Mouse (Mus musculus): ENCODE results near the gene H2-Oa.
A peak's percentile ranks its signal among the peaks of the same experiment; 100 is the strongest.

H2-Oa gene

DNA sequence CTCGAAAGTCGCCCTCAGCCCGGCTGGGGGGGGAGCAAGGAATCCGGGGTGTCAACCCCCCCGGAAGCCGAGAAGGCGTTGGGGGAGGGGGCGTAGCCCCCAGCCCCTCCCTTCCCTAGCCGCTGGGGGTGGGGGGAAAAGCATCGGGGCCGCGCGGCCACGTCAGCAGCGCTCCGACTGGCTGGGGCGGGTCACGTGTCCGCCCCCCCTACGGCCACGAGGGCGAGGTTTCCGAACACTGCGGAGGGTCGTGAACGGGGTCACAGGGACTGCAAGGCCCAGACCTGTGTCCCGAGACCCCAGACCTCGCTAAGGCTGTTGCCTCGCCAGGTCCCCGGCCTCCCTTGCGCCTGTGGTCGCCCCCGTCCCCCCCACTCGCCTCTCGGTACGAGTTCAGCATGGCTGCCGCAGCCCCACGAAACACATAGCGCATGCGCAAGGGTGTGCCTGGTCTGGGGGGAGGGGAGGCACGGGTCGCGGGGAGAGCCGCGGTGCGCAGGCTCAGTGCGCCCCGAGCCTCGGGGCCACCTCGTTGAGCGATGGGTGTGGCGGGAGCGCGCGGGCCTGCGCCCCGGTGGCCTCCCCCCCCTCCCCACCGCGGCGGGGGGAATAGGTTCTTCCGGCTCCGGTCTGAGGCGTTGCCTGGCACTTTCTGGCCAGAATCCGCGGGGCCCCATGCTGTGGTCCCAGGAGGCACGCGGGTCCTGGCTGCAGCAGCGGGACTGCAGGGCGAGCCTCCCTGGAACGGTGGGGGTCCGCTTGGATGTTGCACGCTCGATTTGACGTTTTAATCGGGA, 30.2 kb downstream of the H2-Oa start, which contains the start of gene Brd2:
Gene Brd2, minus strand, starts transcription at position 447 of the 797 bp plus-strand sequence.
- peak; percentile 95 for DNase-seq (ENCODE audit: low spot score)

DNA sequence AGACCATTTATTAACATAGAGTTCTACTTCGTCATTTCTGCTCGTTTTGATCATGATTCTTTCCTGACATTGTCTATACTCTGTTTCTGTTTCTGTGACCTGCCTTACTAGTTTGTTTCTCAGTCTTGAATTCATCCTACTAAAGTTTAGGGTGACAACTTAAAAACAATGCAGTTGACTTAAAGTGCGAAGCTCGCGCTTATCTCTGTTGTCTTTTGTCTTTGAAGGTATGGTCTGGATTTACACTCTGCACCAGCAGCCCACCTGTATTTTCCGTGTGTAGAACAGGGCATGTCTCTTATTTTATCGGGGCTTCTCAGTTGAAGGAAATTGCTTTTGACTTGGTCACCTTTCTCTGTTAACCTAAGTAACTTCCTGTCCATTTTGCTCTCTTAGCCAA, 31.0 kb downstream of the H2-Oa start:
- no peak for DNase-seq (ENCODE audit: low spot score)

DNA sequence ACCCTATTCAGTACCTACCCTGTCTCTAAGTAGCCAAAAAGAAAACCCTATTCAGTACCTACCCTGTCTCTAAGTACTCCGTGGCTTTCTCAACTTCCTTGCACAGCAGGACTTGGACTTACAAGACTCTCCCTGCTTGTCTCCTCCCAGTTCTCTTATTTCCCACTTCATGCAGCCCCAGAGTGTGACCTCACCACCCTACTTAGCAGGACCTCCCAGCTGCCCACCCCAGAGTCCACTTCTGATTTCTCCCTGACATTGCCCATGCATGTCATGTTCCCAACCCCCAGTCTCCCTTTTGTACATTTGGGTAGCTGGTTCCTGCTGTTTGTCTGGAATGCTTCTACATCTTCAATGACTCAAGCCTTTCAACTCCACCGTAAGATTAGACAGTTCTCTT, 31.4 kb downstream of the H2-Oa start:
- no peak for DNase-seq (ENCODE audit: low spot score)

DNA sequence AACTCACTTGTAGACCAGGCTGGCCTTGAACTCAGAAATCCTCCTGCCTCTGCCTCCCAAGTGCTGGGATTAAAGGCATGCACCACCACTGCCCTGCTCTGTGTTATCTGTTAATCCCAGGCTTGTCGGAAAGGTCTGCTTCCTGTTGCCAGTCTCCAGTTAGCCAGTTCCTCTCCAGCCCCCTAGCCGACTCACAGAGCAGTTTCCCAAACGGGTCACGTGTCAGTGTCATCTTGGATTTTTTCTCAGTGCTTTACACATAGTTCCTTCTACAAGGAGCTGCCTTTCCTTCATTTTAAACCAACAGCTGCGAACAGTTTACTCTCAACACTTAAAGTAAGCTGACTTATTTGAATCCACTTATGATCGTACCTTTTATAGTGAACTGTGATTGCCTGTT, 32.5 kb downstream of the H2-Oa start:
- DNase-seq (ENCODE audit: low spot score) = no peak

DNA sequence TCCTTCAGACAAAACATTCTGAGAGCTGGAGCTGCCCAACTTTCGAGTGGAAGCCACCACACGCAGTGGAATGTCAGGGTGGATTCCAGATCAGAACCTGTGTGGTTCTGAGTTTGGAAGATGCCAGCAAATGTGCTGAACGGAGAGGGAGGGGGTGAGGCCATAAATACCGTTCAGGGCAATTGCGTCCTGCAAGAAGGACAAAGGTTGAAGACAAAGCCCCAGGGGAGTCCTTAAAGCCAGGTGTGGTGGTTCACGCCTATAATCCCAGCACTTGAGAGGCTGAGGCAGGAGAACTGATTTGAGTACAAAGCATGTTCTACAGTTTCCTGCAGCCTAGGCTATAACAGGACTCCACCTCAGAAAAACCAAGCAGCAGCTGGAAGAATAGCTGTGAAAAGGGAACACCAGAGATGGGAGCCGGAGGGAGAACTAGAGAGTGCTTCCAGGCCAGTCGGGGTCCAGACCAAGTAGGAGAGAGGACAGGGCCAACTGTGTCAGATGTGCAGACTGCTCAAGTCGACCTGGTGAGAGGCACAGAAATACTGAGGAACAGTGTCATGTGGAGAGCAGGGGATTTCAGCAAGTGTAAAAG, 34.8 kb downstream of the H2-Oa start:
- DNase-seq (ENCODE audit: low spot score) = no peak

DNA sequence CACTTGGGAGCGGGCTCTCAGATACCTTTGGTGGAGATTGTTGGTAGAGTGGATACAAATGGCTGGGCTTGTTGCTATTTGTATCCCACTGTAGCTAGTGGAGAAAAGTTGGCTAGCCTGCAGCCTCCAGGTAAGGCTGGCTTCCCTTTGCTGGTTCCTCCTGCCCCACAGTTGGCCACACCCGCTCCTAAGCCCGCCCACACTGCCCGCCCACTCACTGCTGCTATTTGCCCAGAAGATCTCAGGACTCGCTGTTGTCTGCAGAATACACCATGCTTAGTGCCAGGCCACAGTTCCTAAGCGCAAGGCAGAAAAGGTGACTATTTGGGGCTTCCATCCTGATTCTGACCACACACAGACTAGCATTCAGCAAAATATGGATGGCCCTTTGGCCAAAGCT, 35.3 kb downstream of the H2-Oa start:
- DNase-seq (ENCODE audit: low spot score) = no peak

DNA sequence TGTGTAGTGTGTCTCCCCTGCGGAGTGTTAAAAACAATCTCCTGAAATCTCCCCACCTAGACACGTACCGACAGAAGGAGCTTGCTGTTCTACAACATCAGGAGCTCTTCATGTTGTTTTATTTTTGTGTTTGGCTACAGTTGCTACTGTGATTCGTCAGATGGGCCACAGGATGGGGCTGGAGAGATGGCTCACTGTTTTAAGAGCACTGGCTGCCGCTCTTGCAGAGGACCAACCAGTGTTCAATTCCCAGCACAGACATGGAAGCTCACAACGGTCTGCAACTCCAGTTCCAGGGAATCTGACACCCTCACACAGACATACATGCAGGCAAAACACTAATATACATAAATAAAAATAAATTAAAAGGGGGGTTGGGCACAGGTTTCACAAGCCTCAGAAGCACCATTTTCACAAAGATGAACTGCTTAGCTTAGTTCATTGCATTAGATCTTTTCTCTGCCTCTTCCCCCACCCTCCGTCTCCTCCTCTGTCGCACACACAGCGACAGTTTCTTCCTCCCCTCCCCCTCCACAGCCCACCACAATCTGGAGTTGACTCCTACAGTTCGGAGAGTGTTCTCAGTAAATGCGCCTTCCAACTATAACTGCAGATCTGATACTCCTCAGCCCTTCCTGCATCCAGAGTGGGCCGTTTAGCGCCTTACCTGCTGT, 36.3 kb downstream of the H2-Oa start:
- DNase-seq (ENCODE audit: low spot score) = no peak

DNA sequence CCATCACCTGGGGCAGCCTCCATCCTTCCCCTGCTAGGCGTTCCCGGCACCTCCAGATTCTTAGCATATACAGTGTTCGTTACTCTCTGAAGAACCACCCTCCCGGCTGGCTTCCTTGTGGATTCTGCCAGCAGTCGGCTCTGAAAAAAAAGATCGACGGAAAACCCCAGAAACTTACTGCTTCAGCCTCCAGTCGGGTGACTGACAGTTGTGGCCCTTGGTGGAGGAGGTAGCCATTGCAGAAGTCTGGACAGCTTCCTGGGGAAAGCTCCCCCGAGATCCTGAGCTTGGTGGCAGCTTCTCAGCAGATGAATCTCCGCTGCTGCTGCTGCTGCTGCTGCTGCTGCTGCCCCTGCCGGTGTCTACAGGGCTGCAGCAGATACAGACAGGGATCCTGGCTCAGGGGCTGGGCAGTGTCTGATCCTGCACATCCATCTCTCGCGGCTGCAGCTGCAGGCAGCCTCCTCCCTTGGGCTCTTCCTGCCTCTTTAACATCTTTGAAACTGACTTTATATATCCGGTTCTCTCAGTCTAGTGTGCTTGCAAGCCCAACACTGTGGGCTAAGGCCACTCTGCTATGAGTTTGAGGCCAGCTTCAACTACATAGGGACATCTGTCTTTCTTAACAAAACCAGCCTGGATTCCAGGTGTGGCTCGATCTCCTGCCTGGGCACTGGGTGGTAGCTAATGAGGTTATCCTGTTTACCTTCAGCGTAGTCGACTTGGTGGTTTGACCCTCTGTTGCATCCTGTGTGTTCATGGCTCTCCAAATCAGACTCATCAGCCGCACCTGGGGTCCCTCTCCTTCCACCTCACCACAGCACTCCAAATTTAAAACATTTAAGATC, 37.0 kb downstream of the H2-Oa start:
- no peak for DNase-seq (ENCODE audit: low spot score)

DNA sequence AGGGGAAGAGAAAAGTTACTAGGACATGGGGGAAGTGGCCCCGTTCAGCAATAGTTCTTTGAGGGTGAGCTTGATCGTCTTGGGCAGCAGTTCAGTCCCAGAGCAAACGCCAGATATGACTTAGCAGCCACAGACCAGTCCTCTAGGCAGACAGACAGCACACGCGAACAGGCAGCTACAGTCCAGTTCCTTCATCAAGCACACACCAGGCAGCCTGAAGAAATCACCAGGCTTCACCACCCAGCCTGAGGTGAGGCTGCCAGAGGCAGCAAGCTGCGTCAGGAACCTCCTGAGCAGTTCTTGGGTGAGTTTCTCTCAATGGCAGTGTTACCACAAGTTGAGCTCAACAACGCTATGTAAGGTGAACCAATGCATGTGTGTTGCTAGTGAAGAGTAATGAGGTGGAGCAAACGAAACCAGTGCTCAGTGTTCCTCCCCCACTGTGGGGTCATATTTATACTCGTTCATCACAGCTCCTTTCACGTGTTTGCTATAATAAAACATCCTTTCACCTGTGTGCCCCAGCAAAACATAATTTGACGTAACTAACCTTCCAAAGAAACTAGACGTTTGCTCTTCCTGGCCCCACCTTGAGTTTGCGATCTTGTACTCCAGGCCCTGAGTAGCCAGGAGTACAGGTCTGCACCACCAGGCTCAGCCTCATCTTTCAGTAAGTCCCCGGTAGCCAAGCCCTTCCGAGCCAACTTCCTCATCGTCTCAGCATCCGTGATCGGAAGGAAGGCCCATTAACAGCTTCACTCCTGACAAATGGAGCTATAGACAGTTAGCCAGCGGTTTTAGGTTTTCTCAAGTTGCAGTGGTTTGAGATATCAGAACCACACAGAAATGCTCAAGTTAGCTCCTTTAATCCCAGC, 38.2 kb downstream of the H2-Oa start:
- no peak for DNase-seq (ENCODE audit: low spot score)

DNA sequence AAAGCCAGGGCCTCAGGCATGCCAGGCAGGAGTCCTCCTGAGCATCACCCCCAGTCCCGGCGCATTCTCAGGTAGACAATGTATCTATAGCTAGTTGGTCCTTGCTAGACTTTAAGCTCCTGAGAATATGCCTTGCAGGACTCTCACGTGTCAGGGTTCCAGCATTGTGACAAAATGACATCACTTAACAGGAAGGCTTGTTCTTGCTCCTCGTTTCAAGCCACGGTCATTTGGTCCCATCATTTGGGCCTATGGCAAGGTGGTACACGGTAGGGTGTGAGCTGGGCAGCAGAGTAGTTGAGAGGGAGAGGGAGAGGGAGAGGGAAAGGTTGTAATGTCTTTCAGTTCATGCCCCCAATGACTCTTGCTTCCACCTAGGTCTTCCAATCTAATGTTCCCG, 39.8 kb downstream of the H2-Oa start:
- DNase-seq (ENCODE audit: low spot score) = no peak

DNA sequence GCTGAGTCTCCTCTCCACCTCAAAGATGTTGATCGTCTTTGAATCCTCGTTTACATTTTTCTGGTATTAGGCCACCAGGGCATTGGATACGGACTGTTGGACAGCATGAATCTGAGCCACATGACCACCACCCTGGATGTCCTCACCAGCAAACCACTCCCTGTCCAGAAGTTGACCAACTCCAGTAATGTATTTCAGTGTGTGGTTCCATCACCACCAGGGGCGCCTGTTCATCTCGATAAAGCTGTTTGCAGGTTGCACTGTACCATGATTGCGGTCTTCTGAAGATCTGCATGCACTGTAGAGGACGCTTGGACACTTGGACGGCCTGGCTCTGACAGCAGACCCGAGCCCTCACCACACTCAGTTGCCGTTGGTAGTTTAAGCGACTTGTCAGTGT, 41.1 kb downstream of the H2-Oa start:
- DNase-seq (ENCODE audit: low spot score) = no peak

DNA sequence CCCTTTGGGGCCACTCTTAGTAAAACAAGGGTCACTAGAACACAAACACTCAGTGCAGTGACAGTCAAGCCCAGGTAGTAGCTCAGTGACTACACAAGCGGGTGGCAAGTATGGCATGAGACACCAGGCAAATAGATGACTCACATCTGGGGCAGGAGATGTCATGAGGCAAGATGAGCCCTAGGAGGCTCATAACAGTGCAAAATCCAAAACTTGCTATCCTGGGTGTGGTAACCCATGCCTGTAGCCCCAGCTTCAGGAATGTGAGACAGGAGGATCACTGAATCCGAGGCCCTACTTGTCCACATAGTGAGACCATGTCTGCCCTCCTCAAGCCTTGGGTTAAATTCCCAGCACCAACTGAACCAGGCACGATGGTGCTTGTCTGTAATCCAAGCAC, 42.3 kb downstream of the H2-Oa start:
- DNase-seq (ENCODE audit: low spot score) = no peak

DNA sequence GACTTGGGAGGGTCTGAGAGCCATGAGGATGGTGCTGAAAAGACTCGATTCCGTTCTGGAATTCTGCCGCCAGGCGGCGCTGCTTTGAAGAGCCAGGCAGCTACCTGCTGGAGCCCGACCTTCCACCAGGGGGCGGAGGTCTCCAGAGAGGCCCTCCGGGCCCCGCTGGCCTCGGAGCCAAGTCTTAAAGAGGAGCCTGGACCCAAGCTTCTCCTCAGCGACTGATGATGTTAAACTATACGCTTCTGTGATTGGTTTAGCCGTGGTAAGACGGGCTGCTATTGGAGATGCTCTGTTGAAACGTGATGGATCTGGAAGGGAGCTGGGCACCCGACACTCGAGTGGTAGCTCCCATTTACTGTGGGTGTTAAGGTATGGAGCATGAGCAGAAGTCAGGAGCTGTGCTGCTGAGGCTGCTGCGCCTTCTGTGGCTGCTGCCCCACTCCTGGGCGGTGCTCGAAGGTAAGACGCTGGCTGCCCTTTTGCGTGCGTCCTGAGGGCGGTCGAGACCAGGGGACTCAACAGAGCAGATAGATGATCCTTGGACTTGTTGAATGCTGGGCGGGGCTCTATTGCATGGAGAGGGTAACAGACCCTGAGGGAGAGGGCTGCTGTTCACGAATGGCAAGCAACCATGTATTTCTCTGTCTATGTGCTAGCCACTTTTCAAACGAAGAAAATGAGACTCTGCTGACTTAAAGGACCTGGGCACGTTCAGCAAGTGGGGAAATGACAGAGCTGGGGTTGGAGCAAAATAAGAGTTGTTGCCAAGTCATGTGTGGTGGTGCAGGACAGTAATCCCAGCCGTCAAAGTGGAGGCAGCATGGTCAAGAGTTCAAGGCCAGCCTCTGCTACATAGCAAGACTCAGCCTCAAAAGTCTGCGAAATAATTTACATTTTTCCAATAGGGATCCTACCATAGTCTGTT, 43.4 kb downstream of the H2-Oa start:
- DNase-seq (ENCODE audit: low spot score) = peak; percentile 99

DNA sequence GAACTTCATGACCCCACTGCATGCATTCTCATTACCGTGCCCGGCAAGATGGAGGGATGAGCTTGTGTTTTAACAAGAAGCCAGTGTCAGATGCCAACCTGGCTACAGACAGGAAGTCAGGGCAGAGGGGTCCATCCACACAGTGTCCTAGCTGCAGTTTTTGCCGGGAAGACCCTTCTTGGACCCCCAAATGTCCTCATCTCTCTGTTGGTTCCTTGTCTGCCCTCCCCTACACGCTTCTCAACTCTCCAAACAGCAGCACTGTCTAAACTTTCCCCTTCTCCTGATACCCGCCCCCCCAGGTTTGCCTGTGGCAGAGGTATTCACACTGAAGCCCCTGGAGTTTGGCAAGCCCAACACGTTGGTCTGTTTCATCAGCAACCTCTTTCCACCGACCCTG, 45.5 kb downstream of the H2-Oa start:
- no peak for DNase-seq (ENCODE audit: low spot score)

DNA sequence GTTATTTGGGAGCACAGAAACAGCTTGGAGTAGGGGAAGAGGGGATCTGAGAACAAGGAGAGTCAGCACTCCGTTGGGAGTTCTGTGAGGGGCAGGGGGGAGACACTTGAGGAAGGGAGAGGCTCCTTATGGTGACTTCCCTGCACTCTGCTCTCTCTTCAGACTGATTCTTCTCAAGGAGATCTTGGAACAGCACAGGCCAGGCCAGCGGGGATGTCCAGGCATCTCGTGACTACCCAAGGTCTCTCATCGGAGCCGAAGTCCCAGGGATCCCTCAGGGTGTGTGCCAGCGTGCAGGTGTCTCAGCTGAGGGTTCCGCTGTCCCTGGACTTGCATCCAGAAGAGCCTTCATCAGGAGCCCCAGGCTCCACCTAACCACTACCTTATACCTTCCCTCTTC, 46.5 kb downstream of the H2-Oa start:
- no peak for DNase-seq (ENCODE audit: low spot score)

DNA sequence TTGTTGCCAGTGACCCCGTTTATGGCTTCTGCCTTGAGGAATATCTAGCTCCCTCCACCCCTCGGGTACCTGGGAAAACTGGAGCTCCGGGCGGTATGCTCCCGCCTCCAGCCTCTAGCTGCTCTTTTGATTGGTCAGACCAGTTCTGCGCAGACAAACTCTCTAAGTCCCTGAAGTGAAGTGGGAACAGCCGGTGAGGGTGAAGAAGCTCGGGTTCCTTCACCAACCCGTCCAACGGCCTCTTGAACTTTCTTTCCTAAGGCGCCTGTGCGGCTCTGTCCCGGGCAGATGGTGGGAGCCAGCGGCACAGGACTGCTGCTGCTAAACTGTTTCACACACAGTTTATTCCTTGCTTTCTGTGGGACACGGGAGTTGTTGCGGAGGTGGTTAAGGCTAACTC, 47.3 kb downstream of the H2-Oa start:
- no peak for DNase-seq (ENCODE audit: low spot score)

DNA sequence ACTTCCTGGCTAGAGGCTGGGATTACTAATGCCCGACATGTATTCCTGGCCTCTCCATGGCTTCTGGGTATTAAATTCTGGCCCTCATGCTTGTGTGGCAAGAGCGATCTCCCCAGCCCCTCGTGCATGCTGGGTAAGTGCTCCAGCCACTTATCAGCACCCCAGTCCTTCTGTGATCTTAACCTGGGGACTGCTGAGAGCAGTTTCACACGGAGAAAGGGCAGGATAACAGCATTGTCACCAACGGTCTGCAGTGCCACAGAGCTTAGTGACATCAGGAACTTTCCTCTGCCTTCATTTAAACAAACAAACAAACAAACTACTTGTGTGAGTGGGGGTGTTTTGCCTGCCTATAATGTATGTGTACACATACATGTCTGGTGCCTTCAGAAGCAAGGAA, 48.1 kb downstream of the H2-Oa start:
- no peak for DNase-seq (ENCODE audit: low spot score)

DNA sequence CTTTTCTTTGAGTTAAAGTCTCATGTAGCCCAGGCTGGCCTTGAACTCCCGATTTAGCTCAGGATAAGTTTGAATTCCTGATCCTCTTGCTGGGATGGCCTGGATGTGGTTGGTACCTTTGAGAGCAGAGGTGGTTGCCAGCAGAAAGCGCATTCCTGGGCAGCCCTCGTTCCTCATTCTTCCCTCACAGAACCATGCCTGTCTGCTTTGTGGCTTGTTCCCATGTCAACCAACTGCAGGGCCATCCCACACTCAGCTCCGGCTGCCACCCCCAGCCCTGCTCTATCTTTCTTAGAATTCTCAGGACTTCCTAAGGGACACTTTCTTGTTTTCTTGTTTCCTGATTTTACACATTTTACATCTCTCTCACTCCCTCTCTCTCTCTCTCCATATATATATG, 49.3 kb downstream of the H2-Oa start:
- DNase-seq (ENCODE audit: low spot score) = no peak

DNA sequence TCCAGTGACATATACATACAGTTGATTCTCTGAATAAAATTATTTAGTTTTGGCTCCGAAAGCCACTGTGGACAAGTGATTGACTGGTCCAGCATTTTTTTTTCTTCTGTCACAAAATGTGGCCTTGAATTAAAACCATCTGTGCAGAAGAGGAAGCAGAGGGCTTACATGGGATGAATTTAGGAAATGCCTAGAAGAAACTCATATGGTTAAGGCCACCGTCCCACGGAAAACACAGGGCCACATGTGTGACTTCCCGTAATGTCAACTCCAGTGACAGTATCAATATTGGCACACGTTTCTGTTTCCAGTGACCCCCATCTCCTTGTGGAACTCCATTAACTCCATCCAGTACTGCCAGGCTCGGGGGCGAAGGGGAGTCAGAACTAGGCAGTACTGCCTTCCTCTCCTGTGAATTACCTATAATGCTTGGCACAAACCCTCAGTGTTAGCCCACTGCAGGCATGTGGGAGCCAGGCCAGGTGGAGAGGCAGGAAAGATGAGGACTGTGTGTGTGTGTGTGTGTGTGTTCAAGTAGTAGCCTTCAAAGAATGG, 50.4 kb downstream of the H2-Oa start:
- DNase-seq (ENCODE audit: low spot score) = no peak

DNA sequence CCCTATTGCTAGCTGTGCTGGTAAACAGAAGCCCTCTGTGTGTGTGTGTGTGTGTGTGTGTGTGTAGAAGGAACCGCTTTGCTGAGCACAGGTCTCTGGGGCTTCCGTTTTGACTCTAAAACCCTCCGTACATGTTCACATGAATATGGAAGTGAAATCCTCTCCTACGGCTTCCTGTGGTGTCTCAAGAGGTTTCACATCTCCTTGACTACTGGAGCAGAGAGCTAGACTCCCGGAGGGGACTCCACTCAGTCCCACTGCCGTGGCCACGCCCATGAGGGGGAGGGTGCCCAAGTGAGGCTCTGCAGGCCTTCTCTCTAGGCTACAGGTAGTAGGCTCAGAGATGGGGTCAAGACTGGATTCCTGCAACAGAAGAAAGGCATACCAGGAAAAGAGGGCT, 50.9 kb downstream of the H2-Oa start, which contains the start of gene H2-DMb2:
Gene H2-DMb2, plus strand, starts transcription at position 275 of the 400 bp plus-strand sequence.
- no peak for DNase-seq (ENCODE audit: low spot score)

Measured in ovary, postnatal 14 days (tissue).